Mouse (Mus musculus) midbrain, embryonic 11.5 days (tissue): ENCODE results near the gene Gnb1l. TPM values are rescaled to one million over a fixed set of nuclear protein-coding genes. Genes with fewer than 3 reads are reported as not detected.

ENCODE experiments used
- ATAC-seq: fragments of 200-750 bp; cut with Nextera tagmentation; 2 replicates; pipeline ENCODE4 v1.8.0; 2017; ENCODE audit warnings: moderate TSS enrichment, moderate library complexity; ENCODE audit not compliant: low FRiP score
- DNase-seq: peaks from one replicate; pipeline ENCODE4 v3.0.0; 2015; ENCODE audit warnings: low spot score; ENCODE audit errors: missing footprints
- H3K27ac ChIP-seq: fragments of 300-500 bp; sonication (generic); 2 replicates; pipeline ENCODE4 v1.5.1; 2014; ENCODE audit warnings: low read depth, low read length
- H3K27me3 ChIP-seq: fragments of 300-500 bp; sonication (generic); 2 replicates; pipeline ENCODE4 v1.6.1; 2014; ENCODE audit warnings: mild to moderate bottlenecking, low read length, moderate library complexity, mixed read lengths; ENCODE audit not compliant: control insufficient read depth, insufficient read depth
- H3K36me3 ChIP-seq: fragments of 300-500 bp; sonication (generic); 2 replicates; pipeline ENCODE4 v1.6.1; 2014; ENCODE audit warnings: mild to moderate bottlenecking, low read length, moderate library complexity, mixed read lengths; ENCODE audit not compliant: control insufficient read depth, insufficient read depth
- H3K4me1 ChIP-seq: fragments of 300-500 bp; sonication (generic); 2 replicates; pipeline ENCODE4 v1.6.1; 2014; ENCODE audit warnings: low read length; ENCODE audit not compliant: control insufficient read depth, insufficient read depth
- H3K4me2 ChIP-seq: fragments of 300-500 bp; sonication (generic); 2 replicates; pipeline ENCODE4 v1.6.1; 2014; ENCODE audit warnings: mild to moderate bottlenecking, moderate library complexity
- H3K4me3 ChIP-seq: fragments of 300-500 bp; sonication (generic); 2 replicates; pipeline ENCODE4 v1.5.1; 2014; ENCODE audit warnings: low read depth, low read length
- H3K9ac ChIP-seq: fragments of 300-500 bp; sonication (generic); 2 replicates; pipeline ENCODE4 v1.6.1; 2014; ENCODE audit warnings: low read length
- H3K9me3 ChIP-seq: fragments of 300-500 bp; sonication (generic); 2 replicates; pipeline ENCODE4 v1.6.1; 2016; ENCODE audit warnings: low read length; ENCODE audit not compliant: control insufficient read depth
- WGBS: fragments of 180-500 bp; shearing (Covaris S2); extraction: QIAGEN DNeasy Blood & Tissue Kit; methylation state at CpG from one replicate; pipeline ENCODE4 v1.1.7; 2014; 5-methylcytosine and 5-hydroxymethylcytosine counted together
- polyA plus RNA-seq: library from polyadenylated mRNA; unstranded; fragments of >200 nt; fragmentation: Nextera tagmentation; extraction: Ambion mirVana; gene quantifications from 2 replicates; pipeline ENCODE4 v1.2.1, GENCODE M21; 2014

Gene Gnb1l
- polyA plus RNA-seq, 1 experiment from 2014 or later = 12.9 TPM

DNA sequence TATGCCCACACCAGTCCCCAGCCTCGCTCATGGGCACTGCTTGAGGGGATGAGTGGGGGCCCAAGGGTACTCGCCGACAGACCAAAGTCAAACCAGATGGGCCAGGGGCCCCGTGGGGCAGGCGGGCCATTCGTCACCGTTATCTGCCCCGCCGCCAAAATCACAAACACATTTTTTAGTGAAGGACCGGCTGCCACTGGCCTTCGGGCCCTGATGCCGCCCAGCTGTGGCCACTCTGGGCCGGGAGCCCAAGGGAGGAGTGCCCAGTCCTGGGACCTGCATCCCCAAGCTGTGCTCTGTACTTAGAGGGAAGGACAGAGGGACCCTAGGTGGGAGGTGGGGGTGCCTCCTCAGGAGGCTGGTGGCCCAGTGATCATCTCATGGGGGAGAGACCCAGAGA lies 113.2 kb downstream of the Gnb1l start:
- H3K9ac ChIP-seq = no peak overlapping the region
- H3K27ac ChIP-seq = no peak overlapping the region
- DNase-seq = no peak
- H3K9me3 ChIP-seq = no peaks in the 10 kb centered on the region
- peaks cover 9% of the 10 kb centered on the region for H3K27me3 ChIP-seq
- no peak overlapping the region for H3K4me3 ChIP-seq
- WGBS = 83% methylated on average over 13 of the region's 13 CpGs
- peaks cover 4% of the 10 kb centered on the region; the same call in 1 of the 2 replicates for H3K4me1 ChIP-seq
- ATAC-seq = no peak
- H3K4me2 ChIP-seq = no peak overlapping the region
- H3K36me3 ChIP-seq = no peaks in the 10 kb centered on the region

DNA sequence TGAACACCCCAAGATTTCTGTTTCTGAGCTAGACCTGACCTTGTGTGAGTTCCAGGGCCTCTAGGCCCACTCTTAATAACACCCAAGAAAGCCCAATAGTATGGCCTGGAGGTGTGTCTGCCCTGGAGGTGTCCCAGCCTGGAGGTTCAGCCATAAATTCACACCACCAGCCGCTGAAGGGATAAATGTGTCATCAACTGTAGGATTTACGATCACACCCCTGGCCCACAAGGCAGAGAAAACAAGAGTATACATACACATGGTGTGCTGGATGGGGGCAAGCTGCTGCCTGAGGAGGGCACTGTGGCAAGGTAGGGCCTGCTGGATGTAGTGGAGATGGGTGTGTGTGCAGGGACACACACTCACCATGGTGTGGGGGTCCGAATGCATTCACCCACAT lies 114.8 kb downstream of the Gnb1l start:
- Histone ChIP-seq H3K36me3 (no peaks in the 10 kb centered on the region), H3K9me3 (no peaks in the 10 kb centered on the region), H3K4me1 (peaks cover 6% of the 10 kb centered on the region), H3K4me2 (no peak overlapping the region), H3K27ac (no peak overlapping the region), H3K4me3 (no peak overlapping the region), H3K9ac (no peak overlapping the region), H3K27me3 (peaks cover 17% of the 10 kb centered on the region)
- no peak for ATAC-seq
- WGBS = 90% methylated on average over 3 of the region's 3 CpGs
- DNase-seq = no peak

Other genes starting within 250 kb of the Gnb1l start
- gene Ranbp1, start 250.0 kb upstream of the Gnb1l start, polyA plus RNA-seq = 1,256 and 1,339 TPM in 2 replicates
- gene Gm49776, start 240.4 kb upstream of the Gnb1l start, polyA plus RNA-seq = 1.4 TPM in 1 of 2 replicates, not detected in the other
- 33.1 and 34.9 TPM in 2 replicates for gene Dgcr8, start 209.5 kb upstream of the Gnb1l start, polyA plus RNA-seq
- gene Tango2, start 150.6 kb upstream of the Gnb1l start, polyA plus RNA-seq = 38.9 and 39.2 TPM in 2 replicates
- gene Arvcf, start 150.5 kb upstream of the Gnb1l start, polyA plus RNA-seq = 66.9 and 71.0 TPM in 2 replicates
- 21.0 and 22.7 TPM in 2 replicates for gene Txnrd2, start 72.3 kb upstream of the Gnb1l start, polyA plus RNA-seq
- gene Comt, start 71.9 kb upstream of the Gnb1l start, polyA plus RNA-seq = 50.8 and 52.5 TPM in 2 replicates
- gene Rtl10, start 188 bp downstream of the Gnb1l start, polyA plus RNA-seq = 2.0 and 2.1 TPM in 2 replicates
- 0.63 and 0.87 TPM in 2 replicates for gene Tbx1, start 92.0 kb downstream of the Gnb1l start, polyA plus RNA-seq
- gene Gp1bb, start 123.7 kb downstream of the Gnb1l start, polyA plus RNA-seq = 6.4 and 6.5 TPM in 2 replicates
- gene Gm49601, start 127.7 kb downstream of the Gnb1l start, polyA plus RNA-seq = 1.7 and 3.3 TPM in 2 replicates
- gene Sept5, start 131.2 kb downstream of the Gnb1l start, polyA plus RNA-seq = 40.7 and 52.0 TPM in 2 replicates